Mouse (Mus musculus): ENCODE data around the gene Spag17. TPM values are rescaled to one million over a fixed set of nuclear protein-coding genes. Genes with fewer than 3 reads are reported as not detected.

Gene Spag17
- polyA plus RNA-seq, 1 experiment = not detected

DNA sequence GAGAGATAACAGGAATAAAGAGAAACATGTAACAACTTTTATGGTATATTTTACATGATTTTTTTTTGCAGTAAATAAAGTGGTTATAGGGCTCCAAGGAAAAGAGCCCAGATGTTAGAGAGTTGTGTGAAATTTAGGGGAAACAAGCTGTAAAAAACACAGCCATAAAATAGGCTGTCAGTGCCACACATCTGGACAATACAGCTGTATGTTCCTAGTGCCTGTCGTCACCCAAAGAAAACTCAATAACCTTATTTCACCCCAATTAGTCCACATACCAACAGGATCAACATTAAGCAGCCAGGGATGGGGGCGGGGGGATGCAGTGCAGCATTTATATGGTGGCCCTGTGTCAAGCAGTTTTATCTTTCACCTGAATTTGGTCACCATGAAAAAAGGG is 81.1 kb downstream of the Spag17 start:
- Histone ChIP-seq H3K4me2 (ENCODE audit: low read depth) (no peak overlapping the region), H3K27me3 (ENCODE audit: control insufficient read depth, insufficient read depth, insufficient read length) (no peaks in the 10 kb centered on the region), H3ac (ENCODE audit: control insufficient read depth, insufficient read length) (no peak overlapping the region), H3K4me3 (no peak overlapping the region), H3K36me3 (ENCODE audit: control insufficient read depth, insufficient read depth) (no peaks in the 10 kb centered on the region), H3K79me2 (ENCODE audit: control insufficient read depth, insufficient read depth) (no peaks in the 10 kb centered on the region)
- TF ChIP-seq REST (IDR thresholded peaks at IDR 0.05; ENCODE audit: insufficient read depth, insufficient read length) (no peak), TCF12 (IDR thresholded peaks at IDR 0.05; ENCODE audit: insufficient read depth, poor library complexity, severe bottlenecking) (no peak), TCF3 (IDR thresholded peaks at IDR 0.05; ENCODE audit: insufficient read length, low read depth) (no peak), E2F4 (IDR thresholded peaks at IDR 0.05; ENCODE audit: insufficient read depth) (no peak)

DNA sequence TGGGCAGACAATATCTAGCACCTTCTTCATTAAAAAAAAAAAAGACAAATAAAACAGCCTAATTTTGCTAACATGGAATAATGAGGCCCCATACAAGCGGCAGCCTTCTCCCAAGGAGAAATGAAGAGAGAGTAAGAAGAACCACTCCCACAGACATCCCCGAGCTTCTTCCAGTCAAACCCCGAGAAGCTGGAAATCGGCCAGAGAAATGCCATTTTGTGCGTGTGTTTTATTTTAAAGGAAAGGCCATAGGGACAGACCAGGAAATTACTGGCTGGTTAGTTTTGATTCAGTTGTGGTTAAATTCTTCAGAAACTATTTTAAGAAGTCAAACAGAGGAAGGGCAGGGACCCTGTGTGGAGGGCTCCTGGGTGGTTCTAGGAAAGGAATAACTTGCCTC is 85.6 kb downstream of the Spag17 start:
- Histone ChIP-seq H3K4me3 (no peak overlapping the region), H3K27me3 (ENCODE audit: control insufficient read depth, insufficient read depth, insufficient read length) (no peaks in the 10 kb centered on the region), H3K79me2 (ENCODE audit: control insufficient read depth, insufficient read depth) (no peaks in the 10 kb centered on the region), H3K36me3 (ENCODE audit: control insufficient read depth, insufficient read depth) (no peaks in the 10 kb centered on the region), H3ac (ENCODE audit: control insufficient read depth, insufficient read length) (no peak overlapping the region), H3K4me2 (ENCODE audit: low read depth) (no peak overlapping the region)
- TF ChIP-seq POLR2A (IDR thresholded peaks at IDR 0.05; ENCODE audit: insufficient read length, low read depth) (no peak), SRF (IDR thresholded peaks at IDR 0.05; ENCODE audit: control insufficient read depth, insufficient read length, low read depth) (no peak), USF1 (IDR thresholded peaks at IDR 0.05; ENCODE audit: low read depth) (no peak), TCF12 (IDR thresholded peaks at IDR 0.05; ENCODE audit: insufficient read depth, poor library complexity, severe bottlenecking) (no peak), MAX (IDR thresholded peaks at IDR 0.05; ENCODE audit: low read depth) (no peak), REST (IDR thresholded peaks at IDR 0.05; ENCODE audit: insufficient read depth, insufficient read length) (no peak), MYOG (IDR thresholded peaks at IDR 0.05; ENCODE audit: control insufficient read depth in 1 of 3, insufficient read depth in 1 of 3, insufficient read length in 2 of 3, low read depth in 2 of 3) (no peak), TCF3 (IDR thresholded peaks at IDR 0.05; ENCODE audit: insufficient read length, low read depth) (no peak), MYOD1 (IDR thresholded peaks at IDR 0.05; ENCODE audit: control insufficient read depth in 1 of 3, insufficient read length in 2 of 3, low read depth in 2 of 3) (no peak), CEBPB (IDR thresholded peaks at IDR 0.05; ENCODE audit: insufficient read depth, poor library complexity, severe bottlenecking) (no peak), E2F4 (IDR thresholded peaks at IDR 0.05; ENCODE audit: insufficient read depth) (no peak), POLR2AphosphoS2 (IDR thresholded peaks at IDR 0.05; ENCODE audit: insufficient read length, low read depth) (no peak)

DNA sequence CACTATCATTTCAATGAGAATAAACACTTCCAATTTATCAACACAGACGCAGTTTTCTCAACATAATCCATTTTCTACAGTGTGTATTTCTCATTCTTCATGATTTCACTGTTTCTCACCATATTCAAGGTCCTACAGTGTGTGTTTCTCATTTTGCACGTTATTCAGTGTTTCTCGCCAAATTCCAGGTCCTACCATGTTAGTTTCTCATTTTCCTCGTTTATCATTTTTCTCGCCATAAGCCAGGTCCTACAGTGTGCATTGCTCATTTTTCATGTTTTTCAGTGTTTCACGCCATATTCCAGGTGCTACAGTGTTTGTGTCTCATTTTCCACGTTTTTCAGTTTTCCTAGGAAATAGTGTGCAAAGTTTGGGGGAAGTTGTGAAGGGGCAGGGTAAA is 95.8 kb downstream of the Spag17 start:
- Histone ChIP-seq H3K79me2 (ENCODE audit: control insufficient read depth, insufficient read depth) (no peaks in the 10 kb centered on the region), H3K4me2 (ENCODE audit: low read depth) (no peak overlapping the region), H3ac (ENCODE audit: control insufficient read depth, insufficient read length) (no peak overlapping the region), H3K27me3 (ENCODE audit: control insufficient read depth, insufficient read depth, insufficient read length) (no peaks in the 10 kb centered on the region), H3K4me3 (no peak overlapping the region), H3K36me3 (ENCODE audit: control insufficient read depth, insufficient read depth) (no peaks in the 10 kb centered on the region)
- TF ChIP-seq POLR2A (IDR thresholded peaks at IDR 0.05; ENCODE audit: insufficient read length, low read depth) = no peak
- no peak for TF ChIP-seq SRF (IDR thresholded peaks at IDR 0.05; ENCODE audit: control insufficient read depth, insufficient read length, low read depth)
- no peak for TF ChIP-seq MYOD1 (IDR thresholded peaks at IDR 0.05; ENCODE audit: control insufficient read depth in 1 of 3, insufficient read length in 2 of 3, low read depth in 2 of 3)
- TF ChIP-seq MAX (IDR thresholded peaks at IDR 0.05; ENCODE audit: low read depth) = no peak
- TF ChIP-seq TCF12 (IDR thresholded peaks at IDR 0.05; ENCODE audit: insufficient read depth, poor library complexity, severe bottlenecking) = no peak
- no peak for TF ChIP-seq E2F4 (IDR thresholded peaks at IDR 0.05; ENCODE audit: insufficient read depth)
- no peak for TF ChIP-seq CEBPB (IDR thresholded peaks at IDR 0.05; ENCODE audit: insufficient read depth, poor library complexity, severe bottlenecking)
- no peak for TF ChIP-seq POLR2AphosphoS2 (IDR thresholded peaks at IDR 0.05; ENCODE audit: insufficient read length, low read depth)
- no peak for TF ChIP-seq TCF3 (IDR thresholded peaks at IDR 0.05; ENCODE audit: insufficient read length, low read depth)
- no peak for TF ChIP-seq REST (IDR thresholded peaks at IDR 0.05; ENCODE audit: insufficient read depth, insufficient read length)
- no peak for TF ChIP-seq USF1 (IDR thresholded peaks at IDR 0.05; ENCODE audit: low read depth)
- no peak for TF ChIP-seq MYOG (IDR thresholded peaks at IDR 0.05; ENCODE audit: control insufficient read depth in 1 of 3, insufficient read depth in 1 of 3, insufficient read length in 2 of 3, low read depth in 2 of 3)

DNA sequence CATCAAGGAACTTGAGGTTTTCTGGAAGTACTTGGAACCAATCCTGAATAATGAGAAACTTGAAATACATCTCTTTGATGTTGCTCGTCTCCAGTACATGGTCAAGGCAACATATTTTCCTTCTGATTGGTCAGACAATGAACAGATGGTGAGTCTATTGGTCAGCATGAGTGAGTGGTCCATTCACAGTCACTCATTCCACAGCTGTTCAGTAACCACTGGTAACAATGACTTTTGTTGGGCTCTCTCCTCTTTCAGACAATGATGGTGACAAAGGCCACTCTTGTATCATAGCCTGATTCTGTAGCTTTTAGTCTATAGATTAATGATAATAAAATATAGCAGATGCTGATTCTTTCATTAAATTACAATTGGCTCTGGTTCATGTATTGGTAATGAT is 119.5 kb downstream of the Spag17 start:
- no peak overlapping the region for H3K4me3 ChIP-seq
- H3ac ChIP-seq (ENCODE audit: control insufficient read depth, insufficient read length) = no peak overlapping the region
- H3K27me3 ChIP-seq (ENCODE audit: control insufficient read depth, insufficient read depth, insufficient read length) = no peaks in the 10 kb centered on the region
- H3K79me2 ChIP-seq (ENCODE audit: control insufficient read depth, insufficient read depth) = no peaks in the 10 kb centered on the region
- H3K4me2 ChIP-seq (ENCODE audit: low read depth) = no peak overlapping the region
- TF ChIP-seq MYOG (IDR thresholded peaks at IDR 0.05; ENCODE audit: control insufficient read depth in 1 of 3, insufficient read depth in 1 of 3, insufficient read length in 2 of 3, low read depth in 2 of 3) = no peak
- no peak for TF ChIP-seq CEBPB (IDR thresholded peaks at IDR 0.05; ENCODE audit: insufficient read depth, poor library complexity, severe bottlenecking)
- no peak for TF ChIP-seq TCF3 (IDR thresholded peaks at IDR 0.05; ENCODE audit: insufficient read length, low read depth)
- TF ChIP-seq MAX (IDR thresholded peaks at IDR 0.05; ENCODE audit: low read depth) = no peak
- no peak for TF ChIP-seq E2F4 (IDR thresholded peaks at IDR 0.05; ENCODE audit: insufficient read depth)
- no peak for TF ChIP-seq REST (IDR thresholded peaks at IDR 0.05; ENCODE audit: insufficient read depth, insufficient read length)
- TF ChIP-seq MYOD1 (IDR thresholded peaks at IDR 0.05; ENCODE audit: control insufficient read depth in 1 of 3, insufficient read length in 2 of 3, low read depth in 2 of 3) = no peak
- no peak for TF ChIP-seq POLR2AphosphoS2 (IDR thresholded peaks at IDR 0.05; ENCODE audit: insufficient read length, low read depth)
- no peak for TF ChIP-seq TCF12 (IDR thresholded peaks at IDR 0.05; ENCODE audit: insufficient read depth, poor library complexity, severe bottlenecking)
- H3K36me3 ChIP-seq (ENCODE audit: control insufficient read depth, insufficient read depth) = no peaks in the 10 kb centered on the region

DNA sequence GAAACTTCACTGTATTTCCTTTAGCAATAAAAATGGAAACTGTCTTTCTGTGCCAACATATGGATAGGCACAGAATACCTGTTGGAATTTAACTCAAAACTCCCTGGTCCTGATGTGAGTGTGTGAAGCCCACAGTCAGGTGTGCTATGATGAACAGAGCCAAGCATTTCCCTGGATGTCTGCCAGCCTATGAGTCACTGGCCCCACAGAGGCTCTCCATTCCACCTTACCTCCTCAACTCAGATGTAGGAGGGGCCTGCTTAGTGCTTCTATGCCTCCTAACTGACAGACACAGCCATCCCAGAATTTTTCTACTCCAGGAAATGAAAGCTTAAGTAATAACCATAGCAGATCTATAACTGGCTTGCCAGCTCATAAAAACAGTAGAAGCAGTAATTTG is 124.6 kb downstream of the Spag17 start:
- no peaks in the 10 kb centered on the region for H3K79me2 ChIP-seq (ENCODE audit: control insufficient read depth, insufficient read depth)
- no peak overlapping the region for H3ac ChIP-seq (ENCODE audit: control insufficient read depth, insufficient read length)
- no peaks in the 10 kb centered on the region for H3K36me3 ChIP-seq (ENCODE audit: control insufficient read depth, insufficient read depth)
- H3K4me3 ChIP-seq = no peak overlapping the region
- no peaks in the 10 kb centered on the region for H3K27me3 ChIP-seq (ENCODE audit: control insufficient read depth, insufficient read depth, insufficient read length)
- no peak for TF ChIP-seq MYOD1 (IDR thresholded peaks at IDR 0.05; ENCODE audit: control insufficient read depth in 1 of 3, insufficient read length in 2 of 3, low read depth in 2 of 3)
- TF ChIP-seq USF1 (IDR thresholded peaks at IDR 0.05; ENCODE audit: low read depth) = no peak
- TF ChIP-seq MYOG (IDR thresholded peaks at IDR 0.05; ENCODE audit: control insufficient read depth in 1 of 3, insufficient read depth in 1 of 3, insufficient read length in 2 of 3, low read depth in 2 of 3) = no peak
- no peak for TF ChIP-seq REST (IDR thresholded peaks at IDR 0.05; ENCODE audit: insufficient read depth, insufficient read length)
- no peak for TF ChIP-seq TCF3 (IDR thresholded peaks at IDR 0.05; ENCODE audit: insufficient read length, low read depth)
- no peak for TF ChIP-seq CEBPB (IDR thresholded peaks at IDR 0.05; ENCODE audit: insufficient read depth, poor library complexity, severe bottlenecking)
- TF ChIP-seq MAX (IDR thresholded peaks at IDR 0.05; ENCODE audit: low read depth) = no peak
- no peak for TF ChIP-seq SRF (IDR thresholded peaks at IDR 0.05; ENCODE audit: control insufficient read depth, insufficient read length, low read depth)
- TF ChIP-seq TCF12 (IDR thresholded peaks at IDR 0.05; ENCODE audit: insufficient read depth, poor library complexity, severe bottlenecking) = no peak
- TF ChIP-seq POLR2A (IDR thresholded peaks at IDR 0.05; ENCODE audit: insufficient read length, low read depth) = no peak
- no peak for TF ChIP-seq POLR2AphosphoS2 (IDR thresholded peaks at IDR 0.05; ENCODE audit: insufficient read length, low read depth)
- TF ChIP-seq E2F4 (IDR thresholded peaks at IDR 0.05; ENCODE audit: insufficient read depth) = no peak
- no peak overlapping the region for H3K4me2 ChIP-seq (ENCODE audit: low read depth)

All from myocyte (in vitro differentiated cells).